In genomic region chr11:5614453-5614852, GRCm38 (mm10) we compare ENCODE assay signal across 19 mouse cellular contexts. TPM values are rescaled to one million over a fixed set of nuclear protein-coding genes. Genes with fewer than 3 reads are reported as not detected.
DNase-seq lines count a peak whose midpoint lies in the region; ATAC-seq and TF ChIP-seq lines count a peak whose summit lies in the region.
"Had no signal": no experiment of that assay in that cellular context is flagged by ENCODE, and none has a peak within 500 bp of the region (broad histone marks: within the 10 kb centered on the region; RNA-seq: fewer than 3 reads in every experiment).

No protein-coding gene starts in this region.

- H3K9me3 ChIP-seq in kidney, embryonic 15.5 days (replicated peaks) = no peaks in the 10 kb centered on the region
- H3K9me3 ChIP-seq in intestine, postnatal 0 days (ENCODE audit: control insufficient read depth) = no peaks in the 10 kb centered on the region

- H3K4me3 ChIP-seq in kidney, embryonic 15.5 days (replicated peaks) = no peak overlapping the region
- H3K4me3 ChIP-seq in intestine, postnatal 0 days (ENCODE audit: low read depth, low read length) = no peak overlapping the region

- no peak overlapping the region for H3K9ac ChIP-seq in kidney, embryonic 15.5 days
- H3K9ac ChIP-seq in intestine, postnatal 0 days (ENCODE audit: low read depth, low read length) = no peak overlapping the region
- H3K9ac ChIP-seq: liver, embryonic 14.5 days had no signal

- no peaks in the 10 kb centered on the region for H3K27me3 ChIP-seq in kidney, embryonic 15.5 days
- H3K27me3 ChIP-seq in intestine, postnatal 0 days (replicated peaks; ENCODE audit: control insufficient read depth, insufficient read depth, low read length) = no peaks in the 10 kb centered on the region

- no peaks in the 10 kb centered on the region for H3K36me3 ChIP-seq in kidney, embryonic 15.5 days
- H3K36me3 ChIP-seq in intestine, postnatal 0 days (ENCODE audit: control insufficient read depth, insufficient read depth) = no peaks in the 10 kb centered on the region

- H3K4me2 ChIP-seq in kidney, embryonic 15.5 days = no peak overlapping the region
- H3K4me2 ChIP-seq in intestine, postnatal 0 days (replicated peaks; ENCODE audit: low read depth) = no peak overlapping the region

- no peak for ATAC-seq in kidney, embryonic 15.5 days (replicated peaks; ENCODE audit: low FRiP score)
- ATAC-seq in intestine, postnatal 0 days = no peak
- ATAC-seq: activated CD4-positive, CD25-positive, alpha-beta regulatory T cell, adult 4 months had no signal

- no peak for TF ChIP-seq CTCF in intestine, postnatal 0 days (IDR thresholded peaks at IDR 0.05; ENCODE audit: low read depth)

- 0 out of 2 replicates have a peak, but pooled peaks cover 2% of the 10 kb centered on the region for H3K4me1 ChIP-seq in kidney, embryonic 15.5 days
- H3K4me1 ChIP-seq in intestine, postnatal 0 days (replicated peaks; ENCODE audit: control insufficient read depth, insufficient read depth, low read length) = no peaks in the 10 kb centered on the region

- WGBS in kidney, embryonic 15.5 days = 78% methylated on average over 3 of the region's 3 CpGs
- 71% methylated on average over 3 of the region's 3 CpGs for WGBS in intestine, postnatal 0 days

- DNase-seq in gastrocnemius, postnatal 10 days = peak; percentile 23
- no peak for DNase-seq in gastrocnemius, postnatal 36 days
- peak; percentile 68 for DNase-seq in kidney, postnatal 10 days
- DNase-seq in right cerebral cortex, postnatal 10 days (ENCODE audit: low spot score in 2 of 2) = peak; percentile 44 to 52
- DNase-seq in right cerebral cortex, adult 2 months (ENCODE audit: low spot score in 2 of 2) = no peak
- DNase-seq: cerebellum, adult 18-20 months; embryo, embryonic 11 days; gastrocnemius, postnatal 25 days; kidney, postnatal 36 days; thymus, postnatal 14 days had no signal

- intact Hi-C loops in gastrocnemius, postnatal 36 days (cut with DNase I) = no loop called here

- H3K27ac ChIP-seq in kidney, embryonic 15.5 days = no peak overlapping the region
- H3K27ac ChIP-seq in intestine, postnatal 0 days (ENCODE audit: low read depth, low read length) = no peak overlapping the region
- H3K27ac ChIP-seq: liver, embryonic 14.5 days had no signal

RNA-seq across cellular contexts. Expression of gene Ankrd36, which starts 45.0 kb away (rescaled TPM):
- total RNA-seq in gastrocnemius, postnatal 10 days (2021) = not detected
- not detected for total RNA-seq in gastrocnemius, postnatal 36 days (2021)
- polyA plus RNA-seq in kidney, embryonic 15.5 days (2015; fragmentation: Nextera tagmentation; extraction: Ambion mirVana) = not detected in 2 replicates
- polyA plus RNA-seq in intestine, postnatal 0 days (2015; fragmentation: Nextera tagmentation; extraction: Ambion mirVana) = not detected in 2 replicates
- total RNA-seq: adrenal gland, postnatal 4 days; gastrocnemius, postnatal 25 days; left cerebral cortex, postnatal 25 days; megakaryocyte progenitor cell, adult 5-6 weeks; neutrophil, adult 5-6 weeks had no signal
- polyA plus RNA-seq: activated CD4-positive, CD25-positive, alpha-beta regulatory T cell, adult 4 months; stomach, embryonic 14.5 days had no signal

Comparison
In these comparisons a context has a peak if more than half of its experiments do, and no peak if none do; other contexts are left out.
1. DNase-seq: peak in gastrocnemius, postnatal 10 days (single experiment), kidney, postnatal 10 days (single experiment) and right cerebral cortex, postnatal 10 days (2 of 2); none in gastrocnemius, postnatal 36 days (0 of 2) and right cerebral cortex, adult 2 months (0 of 2).